Mouse (Mus musculus): ENCODE measurements around the gene Pla2g5.

The Pla2g5 gene

DNA sequence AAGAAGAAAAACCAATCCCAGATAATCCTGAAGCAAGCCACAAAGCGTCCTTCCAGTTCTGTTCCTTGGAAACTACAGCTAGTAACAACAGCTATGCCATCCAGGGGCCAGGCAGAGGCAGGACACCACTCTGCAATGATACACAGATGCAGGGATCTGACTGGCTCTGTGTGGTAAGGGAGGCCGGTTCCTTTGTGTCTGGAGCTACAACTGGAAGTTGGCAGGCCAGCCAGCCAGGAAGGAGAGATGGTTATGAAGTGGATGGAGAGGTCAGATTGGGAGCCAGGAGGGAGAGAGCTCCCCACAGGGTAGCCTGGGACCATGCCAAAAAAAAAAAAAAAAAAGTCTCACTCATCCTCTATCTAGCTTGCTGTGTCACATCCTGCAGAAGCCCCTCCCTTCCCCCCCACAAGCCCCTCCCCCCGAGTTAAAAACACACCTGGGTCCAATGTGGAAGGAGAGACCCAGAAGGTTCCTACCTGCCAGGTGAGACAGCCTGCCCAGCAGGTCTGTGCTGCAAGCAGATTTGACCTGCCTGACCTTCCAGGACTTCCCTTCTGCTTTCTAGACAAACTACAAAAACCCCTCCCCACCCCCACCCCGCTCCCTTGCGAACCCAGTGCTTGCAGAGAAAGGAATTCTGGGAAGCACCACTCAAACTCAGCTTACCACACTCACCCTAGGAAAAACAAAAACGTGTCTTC is 66.6 kb downstream of the Pla2g5 start:
- DNase-seq (ENCODE audit: low spot score) = no peak

DNA sequence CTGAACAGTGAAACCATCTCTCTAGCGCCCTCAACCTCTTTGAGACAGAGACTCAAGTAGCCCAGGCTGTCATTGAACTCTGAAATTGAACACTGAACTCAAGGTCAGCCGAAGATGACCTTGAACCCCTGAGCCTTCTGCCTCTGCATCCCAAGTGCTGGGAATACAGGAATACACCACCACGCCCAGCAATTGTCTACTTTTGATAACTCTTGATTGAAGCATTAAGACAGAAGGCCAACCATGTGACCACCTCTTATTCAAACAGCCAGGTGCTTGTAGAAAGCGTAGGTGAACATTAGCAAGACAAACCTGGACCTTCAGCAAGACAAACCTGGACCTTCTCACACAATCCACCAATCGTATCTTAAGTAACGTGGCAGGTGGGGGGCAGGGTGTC is 68.9 kb downstream of the Pla2g5 start:
- no peak for DNase-seq (ENCODE audit: low spot score)

DNA sequence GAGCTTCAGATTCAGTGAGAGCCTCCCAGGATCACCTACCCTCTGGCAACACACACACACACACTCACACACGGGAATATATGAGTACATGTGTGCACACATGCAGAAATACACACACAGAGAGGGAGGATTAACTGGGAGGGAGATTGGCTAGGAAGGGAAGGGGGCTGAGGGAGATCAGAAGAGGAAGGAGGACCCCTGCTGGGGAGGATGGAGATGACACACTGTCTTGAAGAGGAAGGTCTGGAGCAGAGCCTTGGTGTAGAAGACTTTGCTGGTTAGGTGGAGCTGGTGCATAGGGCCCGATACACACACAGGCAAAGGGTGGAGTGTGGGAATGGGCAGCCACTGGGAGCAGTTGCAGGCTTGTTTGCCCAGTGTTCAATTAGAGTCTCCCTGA is 70.0 kb downstream of the Pla2g5 start:
- DNase-seq (ENCODE audit: low spot score) = no peak

DNA sequence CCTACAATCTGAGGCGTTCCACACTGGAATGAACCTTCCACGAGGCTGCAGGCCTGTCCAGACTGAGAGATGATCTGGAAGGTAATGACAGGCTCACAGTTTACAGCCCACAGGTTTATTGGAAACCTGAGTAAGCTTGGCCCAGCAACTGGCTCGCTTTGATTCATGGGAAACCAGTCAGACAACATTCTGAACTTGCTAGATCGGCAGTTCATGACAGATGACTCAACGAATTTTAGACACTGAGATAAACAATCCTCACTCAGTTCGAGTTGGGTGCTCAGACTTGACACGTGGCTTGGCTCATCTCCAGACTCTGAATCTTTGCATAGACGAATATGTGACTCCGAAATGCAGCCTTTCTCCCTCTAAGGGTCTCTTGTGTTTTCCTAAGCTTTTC is 70.7 kb downstream of the Pla2g5 start:
- no peak for DNase-seq (ENCODE audit: low spot score)

DNA sequence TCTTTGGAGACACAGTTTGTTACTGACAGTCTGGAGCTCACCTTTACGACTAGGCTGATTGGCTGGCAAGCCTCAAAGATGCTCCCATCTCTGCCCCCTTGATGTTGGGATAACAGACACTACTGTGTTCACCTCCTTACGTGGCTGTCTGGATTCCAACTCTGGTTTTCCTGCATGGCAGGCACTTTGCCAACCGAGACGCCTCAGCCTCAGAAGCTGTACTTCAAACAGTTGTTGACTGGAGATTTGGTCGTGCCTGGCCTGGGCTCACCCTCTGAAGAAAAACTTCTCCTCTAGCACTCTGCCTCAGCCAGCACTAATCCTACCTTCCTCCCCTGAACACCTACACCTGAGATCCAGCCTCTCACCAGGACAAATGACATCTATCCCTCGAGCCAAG is 71.8 kb downstream of the Pla2g5 start:
- DNase-seq (ENCODE audit: low spot score) = no peak

DNA sequence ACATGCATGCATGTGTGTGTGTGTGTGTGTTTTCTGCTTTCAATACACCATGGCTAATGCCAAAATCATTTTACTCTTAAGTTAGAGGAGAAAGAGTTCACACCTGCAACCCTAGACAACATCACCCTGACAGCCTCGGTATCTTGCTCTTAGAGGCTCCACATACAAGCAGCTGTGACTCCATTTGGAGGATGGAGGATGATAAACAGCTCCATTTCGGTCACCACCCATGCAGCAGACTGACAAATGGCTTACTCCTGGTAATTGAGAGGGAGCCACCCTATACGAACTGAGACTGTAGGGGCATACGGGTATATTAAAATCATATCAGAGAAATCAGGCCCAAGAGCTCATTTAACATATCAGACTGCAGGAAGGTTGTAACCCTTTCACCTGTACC is 74.9 kb downstream of the Pla2g5 start:
- DNase-seq (ENCODE audit: low spot score) = no peak

DNA sequence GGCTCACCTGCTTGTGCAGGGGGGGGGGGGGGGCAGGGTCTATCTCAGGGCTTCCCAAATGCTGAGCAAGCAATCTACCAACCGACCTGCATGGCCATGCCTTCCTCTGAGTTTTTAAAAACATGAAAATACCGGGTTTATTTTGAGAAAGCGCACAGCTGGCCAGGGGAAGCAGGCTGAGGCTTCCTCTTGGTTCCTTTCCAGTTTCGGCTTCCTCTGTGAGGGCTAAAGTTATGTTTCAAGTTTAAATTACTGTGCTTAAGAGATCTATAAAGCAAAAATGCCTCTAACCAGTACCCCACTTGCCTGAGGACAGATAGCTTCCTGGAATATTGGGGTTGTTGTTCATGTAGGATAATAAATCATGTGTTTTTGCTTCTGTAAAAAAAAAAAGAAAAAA is 77.1 kb downstream of the Pla2g5 start:
- DNase-seq (ENCODE audit: low spot score) = no peak

DNA sequence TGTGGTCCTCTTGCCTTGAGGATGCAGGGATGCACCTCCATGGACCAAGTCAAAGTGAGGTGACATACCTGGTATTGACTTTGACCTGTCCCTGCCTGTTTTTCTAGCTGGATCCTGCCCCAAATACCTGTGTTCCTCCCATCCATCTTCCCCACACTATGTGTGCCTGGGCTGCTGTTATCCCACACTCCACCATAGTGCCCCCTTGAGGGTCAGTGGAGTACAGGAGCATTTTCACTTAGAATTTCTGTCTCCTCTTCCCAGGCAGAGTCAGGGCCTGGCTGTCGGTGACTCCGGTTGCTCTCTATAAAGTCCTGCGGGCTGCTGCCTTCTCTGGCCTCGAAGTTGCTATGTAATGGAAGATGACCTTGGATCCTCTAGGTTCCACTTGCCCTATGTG is 77.6 kb downstream of the Pla2g5 start:
- DNase-seq (ENCODE audit: low spot score) = no peak

DNA sequence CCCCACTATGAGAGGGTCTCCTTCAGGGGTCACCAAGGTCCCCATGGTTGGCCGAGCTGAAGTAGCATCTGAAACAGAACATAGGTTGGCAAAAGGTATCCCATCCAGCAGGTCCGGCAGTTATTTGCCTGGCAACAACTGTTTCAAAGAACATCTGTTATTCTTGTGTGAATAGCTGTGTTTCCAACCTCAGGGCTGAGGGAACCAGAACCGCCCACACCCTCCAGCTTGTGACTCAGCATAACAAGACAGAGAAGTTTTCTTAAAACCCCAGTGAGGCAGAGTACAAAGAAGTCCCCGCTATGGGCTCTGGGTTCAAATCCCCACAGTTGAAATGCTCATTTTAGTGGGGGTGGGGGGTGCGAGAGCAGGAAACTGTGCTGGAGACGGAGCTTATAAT is 81.2 kb downstream of the Pla2g5 start:
- DNase-seq (ENCODE audit: low spot score) = no peak

DNA sequence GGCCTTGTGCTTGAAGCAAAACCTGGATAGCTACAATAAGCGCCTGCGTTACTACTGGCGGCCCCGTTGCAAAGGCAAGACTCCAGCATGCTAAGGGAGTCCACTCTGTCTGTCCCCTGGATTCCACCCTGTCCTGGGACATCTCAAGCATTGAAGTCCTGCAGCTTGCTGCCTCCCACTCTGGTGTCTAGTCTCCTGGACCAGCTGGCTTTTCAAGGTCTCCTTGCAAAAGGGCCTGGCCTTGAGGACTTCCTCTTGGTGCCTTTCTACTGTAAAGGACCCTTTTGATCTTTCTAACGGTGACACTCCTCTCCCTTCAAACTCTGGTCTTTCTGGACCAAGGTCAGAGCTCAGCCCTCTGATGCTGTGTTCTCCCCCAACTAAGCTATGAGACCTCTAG is 83.0 kb downstream of the Pla2g5 start:
- DNase-seq (ENCODE audit: low spot score) = no peak

DNA sequence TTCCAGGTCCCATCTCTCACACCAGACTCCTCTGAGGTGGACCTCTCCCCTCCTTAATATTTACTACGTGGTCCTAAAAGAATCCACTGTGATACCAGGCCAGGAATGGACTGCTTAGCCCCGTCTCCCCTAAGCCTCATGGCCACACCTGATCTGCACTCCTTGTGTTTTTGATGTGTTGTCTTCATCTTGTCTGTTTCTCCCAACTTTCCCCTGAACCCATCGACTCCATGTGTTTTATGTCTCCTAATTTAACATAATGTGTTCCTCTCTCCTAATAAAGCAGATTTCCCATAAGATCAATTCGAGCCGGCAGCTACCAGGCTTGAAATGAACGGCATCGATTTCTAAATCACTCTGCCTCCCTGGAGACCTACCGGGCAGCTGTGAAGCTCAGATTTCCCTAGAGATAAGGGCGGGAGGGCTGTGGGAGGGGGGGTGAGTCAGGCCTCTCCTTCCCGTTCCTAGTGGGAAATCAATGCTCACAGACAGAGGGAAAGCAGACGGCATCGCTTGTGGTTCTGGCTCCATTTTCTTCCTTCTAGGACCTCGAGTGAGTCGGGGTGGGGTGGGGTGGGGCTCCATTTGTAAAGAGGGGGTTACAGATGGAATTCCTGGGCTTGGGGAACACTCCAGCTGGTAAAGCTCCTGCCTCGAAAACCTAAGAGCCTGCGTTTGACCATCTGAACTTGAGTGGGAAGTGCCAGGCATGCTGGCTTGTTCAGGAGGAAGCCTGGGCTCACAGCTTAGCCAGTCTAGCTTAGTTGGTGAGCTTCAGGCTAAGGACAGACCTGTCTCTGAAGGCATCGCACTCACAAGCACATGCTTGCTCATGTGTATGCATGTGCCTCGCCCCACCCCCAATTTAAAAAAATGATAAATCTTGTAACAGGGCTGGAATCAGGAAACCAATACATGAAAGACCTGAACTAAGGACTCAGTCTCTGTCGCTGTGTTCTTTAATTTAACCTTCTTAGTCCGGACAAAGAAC is 85.6 kb downstream of the Pla2g5 start:
- DNase-seq (ENCODE audit: low spot score) = no peak

DNA sequence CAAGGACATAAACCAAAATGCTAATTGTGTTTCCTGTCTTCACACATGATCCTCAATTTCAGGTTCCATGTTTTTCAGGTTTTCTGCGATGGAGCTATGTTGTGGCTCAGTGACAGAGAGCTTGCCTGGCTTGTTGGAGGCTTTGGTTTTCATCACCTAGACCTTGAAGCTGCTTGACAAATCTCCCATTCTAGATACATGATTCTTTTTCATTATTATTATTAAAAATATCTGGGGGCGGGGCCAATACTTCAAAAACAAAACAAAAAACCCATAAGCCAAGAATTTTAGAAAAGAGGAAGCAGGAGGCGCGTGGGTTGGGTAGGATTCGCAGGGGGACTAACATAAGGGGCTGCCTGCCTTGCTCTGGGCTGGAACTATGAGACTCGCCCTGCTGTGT is 87.8 kb downstream of the Pla2g5 start, which contains the start of gene Pla2g2d:
Gene Pla2g2d, plus strand, starts transcription at position 301 of the 400 bp plus-strand sequence.
- DNase-seq (ENCODE audit: low spot score) = no peak

DNA sequence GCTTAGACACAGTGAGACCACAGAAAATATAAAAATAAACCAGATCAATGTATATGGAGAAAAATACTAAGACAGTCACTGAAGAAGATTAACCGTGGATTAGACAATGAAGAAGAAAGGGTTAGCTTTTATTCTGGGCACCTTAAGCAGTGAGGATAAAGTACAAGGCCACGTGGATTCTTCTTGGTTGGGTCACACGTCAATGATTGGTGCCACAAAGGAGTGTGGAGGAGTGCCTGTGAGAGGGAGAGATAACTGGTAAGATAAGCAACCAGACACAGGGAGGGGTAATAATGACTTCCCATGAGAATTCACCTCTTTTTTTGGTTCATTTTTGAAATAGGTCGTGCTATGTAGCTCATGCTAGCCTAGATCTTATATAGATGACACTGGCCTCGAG is 90.9 kb downstream of the Pla2g5 start:
- DNase-seq (ENCODE audit: low spot score) = no peak

DNA sequence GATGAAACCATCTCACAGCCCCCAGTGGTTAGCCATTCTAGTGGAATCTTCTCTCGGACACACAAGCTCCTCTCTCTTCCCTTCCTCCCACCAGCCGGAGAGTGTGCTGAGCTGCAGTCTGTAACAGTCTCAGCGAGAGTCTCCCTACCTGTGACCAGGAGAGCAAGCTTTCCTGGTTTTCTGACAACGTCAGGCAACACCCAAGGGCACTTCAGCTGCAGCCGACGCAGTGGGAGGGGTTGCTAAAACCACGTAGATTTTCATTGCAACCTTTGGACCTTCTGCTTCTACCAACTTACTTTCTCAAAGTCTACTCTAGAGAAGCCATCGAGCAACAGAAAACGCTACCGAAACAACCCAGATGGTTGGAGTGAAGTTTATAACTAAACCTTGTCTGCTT is 91.3 kb downstream of the Pla2g5 start:
- no peak for DNase-seq (ENCODE audit: low spot score)

DNA sequence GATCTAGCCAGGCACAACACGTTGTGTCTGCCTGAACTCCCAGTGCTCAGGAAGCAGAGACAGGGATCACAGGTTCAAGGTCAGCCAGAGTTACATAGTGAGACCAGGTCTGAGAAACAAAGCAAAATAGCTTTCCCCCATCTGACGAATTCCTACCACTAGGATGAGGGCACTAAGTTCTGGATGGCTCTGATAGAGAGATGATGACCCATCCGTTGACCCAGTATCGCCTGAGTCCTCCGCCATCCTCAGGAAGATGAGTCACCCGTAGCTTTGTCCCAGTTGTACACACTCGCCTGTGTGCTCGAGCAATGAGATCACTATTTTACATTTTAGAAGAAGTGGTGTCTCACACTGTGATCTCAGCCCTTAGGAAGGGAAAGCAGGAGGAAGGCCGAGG is 101.0 kb downstream of the Pla2g5 start:
- no peak for DNase-seq (ENCODE audit: low spot score)

DNA sequence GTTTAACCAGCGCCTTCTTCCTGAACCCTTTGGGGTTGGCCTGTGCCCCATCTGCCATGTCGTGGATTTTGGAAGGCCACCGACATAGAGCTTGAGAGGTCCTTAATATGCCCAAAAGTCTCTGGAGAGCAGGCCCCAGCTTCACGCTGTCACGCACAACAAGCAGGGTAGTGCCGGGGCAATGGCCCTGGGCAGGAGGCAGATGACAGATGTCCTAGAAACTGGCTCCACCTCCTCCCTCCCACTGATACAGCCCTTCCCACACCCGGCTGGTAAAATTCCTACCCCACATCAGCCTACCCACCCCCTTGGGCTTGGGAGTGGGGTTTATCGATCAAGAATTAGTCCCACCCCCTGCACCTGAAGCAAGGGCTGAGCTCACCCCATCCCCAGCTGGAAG is 105.9 kb downstream of the Pla2g5 start, which contains the start of gene Pla2g2f:
Gene Pla2g2f, minus strand, starts transcription at position 211 of the 400 bp plus-strand sequence.
- no peak for DNase-seq (ENCODE audit: low spot score)

DNA sequence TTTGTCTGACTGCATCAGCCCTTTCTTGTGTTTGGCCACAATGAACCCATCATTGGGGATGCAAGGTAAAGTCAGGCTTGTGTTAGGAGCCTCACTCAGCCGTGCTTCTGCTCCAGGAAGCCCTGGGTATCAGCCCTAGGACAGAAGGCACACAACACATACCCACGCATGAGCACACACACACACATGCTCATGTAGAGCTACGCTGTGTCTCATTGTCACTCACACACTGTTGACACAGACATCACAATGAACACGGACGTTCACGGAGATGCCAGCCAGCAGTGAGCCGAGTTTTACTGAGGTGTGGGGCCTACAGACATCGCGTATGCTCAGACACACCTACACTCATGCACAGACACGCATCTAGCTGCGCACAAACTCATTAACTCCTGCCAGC is 107.3 kb downstream of the Pla2g5 start:
- DNase-seq (ENCODE audit: low spot score) = no peak

DNA sequence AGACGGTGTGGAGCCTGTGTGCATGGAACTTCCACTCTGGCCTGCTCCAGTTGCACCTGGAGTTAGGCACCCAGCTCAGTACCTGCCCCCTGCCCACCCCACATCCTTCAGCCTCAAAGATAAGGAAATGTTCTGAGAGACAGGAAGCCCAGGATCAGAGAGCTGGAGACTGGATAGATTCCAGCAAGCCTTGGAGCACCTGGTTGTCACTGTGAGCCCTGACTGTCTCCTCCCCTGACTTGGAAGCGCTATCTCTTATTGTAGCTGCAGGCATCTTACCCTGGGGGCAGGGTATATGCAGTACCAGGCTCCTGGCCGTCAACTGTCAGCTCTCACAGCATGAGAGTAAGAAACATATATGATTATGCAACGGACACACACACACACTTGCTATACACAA is 107.8 kb downstream of the Pla2g5 start:
- DNase-seq (ENCODE audit: low spot score) = no peak

DNA sequence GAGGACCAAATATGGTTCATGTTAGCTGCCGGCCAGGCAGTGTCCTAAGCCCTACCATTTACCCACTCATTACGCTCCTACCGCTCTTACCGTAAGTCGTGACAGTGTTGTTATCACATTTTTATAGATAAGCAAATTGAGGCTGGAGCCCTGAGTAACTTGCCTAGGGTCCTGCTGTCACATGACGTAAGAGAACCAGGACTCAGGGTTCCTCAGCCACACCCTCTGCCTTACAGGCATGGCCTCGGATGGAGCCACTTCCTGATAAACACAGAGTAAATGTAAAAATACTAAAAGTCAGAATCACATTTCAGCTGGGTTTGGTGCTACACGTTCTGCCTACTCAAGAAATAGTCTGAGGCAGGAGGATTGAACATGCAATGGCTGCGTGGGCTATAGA is 108.8 kb downstream of the Pla2g5 start:
- DNase-seq (ENCODE audit: low spot score) = no peak

DNA sequence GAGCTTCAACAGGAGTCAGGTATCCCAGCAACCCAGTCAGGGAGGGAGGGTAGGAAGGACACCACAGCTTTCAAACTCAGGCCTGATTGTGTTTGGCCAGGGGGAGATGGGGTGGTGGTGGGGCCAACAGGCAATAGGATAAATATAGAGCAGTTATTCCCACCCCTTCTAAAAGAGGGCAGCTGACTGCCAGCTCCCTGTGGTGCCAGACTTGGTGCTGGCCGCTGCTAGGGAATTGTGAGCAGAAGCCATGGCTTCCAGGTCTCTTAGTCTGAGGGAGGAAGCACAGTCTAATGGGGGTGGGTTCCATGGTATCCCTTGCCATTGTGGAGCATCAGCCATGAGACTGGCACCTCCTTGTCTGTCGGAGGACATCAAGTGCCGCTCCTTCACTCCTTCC is 109.7 kb downstream of the Pla2g5 start:
- no peak for DNase-seq (ENCODE audit: low spot score)

DNA sequence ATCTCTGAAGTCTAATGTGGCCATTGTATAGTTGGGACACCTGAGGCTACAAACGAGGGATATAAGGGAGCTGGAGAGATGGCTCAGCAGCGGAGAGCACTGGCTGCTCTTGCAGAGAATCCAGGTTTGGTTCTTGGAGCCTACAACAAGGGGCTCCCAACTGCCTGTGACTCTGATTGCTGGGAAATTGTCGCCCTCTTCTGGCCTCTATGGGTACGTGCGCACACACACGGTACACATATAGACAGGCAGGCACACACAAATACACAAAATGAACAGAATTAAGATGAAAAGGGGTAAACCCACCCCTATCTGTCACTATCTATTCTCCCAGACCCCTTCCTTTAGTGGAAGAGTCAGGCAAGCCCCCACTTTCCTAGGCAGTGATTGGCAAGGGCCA is 110.7 kb downstream of the Pla2g5 start:
- no peak for DNase-seq (ENCODE audit: low spot score)
